Mouse (Mus musculus) myocyte (in vitro differentiated cells): ENCODE data around the gene Eftud2.

Experiments
- MAX ChIP-seq: IDR thresholded peaks from one replicate; pipeline ENCODE4 v1.6.1; 2011; ENCODE audit warnings: low read depth, mild to moderate bottlenecking, control low read depth
- POLR2A ChIP-seq: IDR thresholded peaks from one replicate; pipeline ENCODE4 v1.6.1; 2011; ENCODE audit warnings: low read depth, mild to moderate bottlenecking, control low read depth, moderate library complexity; ENCODE audit not compliant: insufficient read length
- REST ChIP-seq: IDR thresholded peaks from one replicate; pipeline ENCODE4 v1.6.1; 2011; ENCODE audit warnings: mild to moderate bottlenecking, control low read depth, moderate library complexity; ENCODE audit not compliant: insufficient read depth, insufficient read length
- SRF ChIP-seq: IDR thresholded peaks from one replicate; pipeline ENCODE4 v1.6.1; 2011; ENCODE audit warnings: low read depth; ENCODE audit not compliant: control insufficient read depth, insufficient read length
- TCF12 ChIP-seq: IDR thresholded peaks from one replicate; pipeline ENCODE4 v1.6.1; 2011; ENCODE audit warnings: mild to moderate bottlenecking, control low read depth; ENCODE audit not compliant: poor library complexity, insufficient read depth, severe bottlenecking
- USF1 ChIP-seq: IDR thresholded peaks from one replicate; pipeline ENCODE4 v1.6.1; 2011; ENCODE audit warnings: low read depth, mild to moderate bottlenecking, control low read depth, moderate library complexity

GRCm38 (mm10) chr11:102838126-102838525 lies 42.7 kb downstream of the Eftud2 start:
- TF ChIP-seq POLR2A (no peak), USF1 (no peak), REST (no peak), SRF (no peak), TCF12 (no peak), MAX (no peak)
